Mouse (Mus musculus): ENCODE measurements around the gene Kcnj9.

- TF ChIP-seq CTCF (IDR thresholded peaks at IDR 0.05; ENCODE audit: borderline replicate concordance, control insufficient read depth, extremely low read depth, insufficient read depth, low read length, poor library complexity) (no peak), POLR2A (IDR thresholded peaks at IDR 0.05; ENCODE audit: control insufficient read depth, extremely low read depth, insufficient read depth, low read length, poor library complexity) (no peak)
These were observed 6.7 kb upstream of the Kcnj9 start for GRCm38 (mm10) chr1:172335804-172336203.
